Mouse (Mus musculus) erythroblast, embryonic 14.5 days (primary cell): ENCODE data around the gene Ppp1r12c. TPM values are rescaled to one million over a fixed set of nuclear protein-coding genes. Genes with fewer than 3 reads are reported as not detected.

ENCODE experiments used
- H3K27me3 ChIP-seq: 2 replicates; pipeline ENCODE4 v1.6.1; 2012; ENCODE audit warnings: inconsistent platforms; ENCODE audit not compliant: control insufficient read depth
- H3K36me3 ChIP-seq: 2 replicates; pipeline ENCODE4 v1.6.1; 2012; ENCODE audit warnings: mild to moderate bottlenecking, inconsistent platforms; ENCODE audit not compliant: control insufficient read depth
- H3K4me1 ChIP-seq: 2 replicates; pipeline ENCODE4 v1.6.1; 2012; ENCODE audit warnings: inconsistent platforms; ENCODE audit not compliant: control insufficient read depth
- H3K4me3 ChIP-seq: replicated peaks from 2 replicates; pipeline ENCODE3; 2012; ENCODE audit warnings: moderate library complexity, mild to moderate bottlenecking, inconsistent platforms
- H3K9me3 ChIP-seq: 2 replicates; pipeline ENCODE4 v1.6.1; 2012; ENCODE audit warnings: low read length, inconsistent platforms, mixed read lengths; ENCODE audit not compliant: control insufficient read depth
- GATA1 ChIP-seq: IDR thresholded peaks from 2 replicates; pipeline ENCODE4 v1.6.1; 2012; ENCODE audit warnings: low read length, inconsistent platforms, mixed read lengths
- TAL1 ChIP-seq: IDR thresholded peaks from 3 replicates; pipeline ENCODE4 v1.6.1; 2012; ENCODE audit warnings: low read length, inconsistent platforms, mixed read lengths
- polyA plus RNA-seq: library from polyadenylated mRNA; stranded (reverse); fragments of >175 nt; gene quantifications from 2 replicates; pipeline ENCODE4 v1.2.3, GENCODE M21; 2012

The Ppp1r12c gene
- polyA plus RNA-seq, 1 experiment: 10.8 TPM

DNA sequence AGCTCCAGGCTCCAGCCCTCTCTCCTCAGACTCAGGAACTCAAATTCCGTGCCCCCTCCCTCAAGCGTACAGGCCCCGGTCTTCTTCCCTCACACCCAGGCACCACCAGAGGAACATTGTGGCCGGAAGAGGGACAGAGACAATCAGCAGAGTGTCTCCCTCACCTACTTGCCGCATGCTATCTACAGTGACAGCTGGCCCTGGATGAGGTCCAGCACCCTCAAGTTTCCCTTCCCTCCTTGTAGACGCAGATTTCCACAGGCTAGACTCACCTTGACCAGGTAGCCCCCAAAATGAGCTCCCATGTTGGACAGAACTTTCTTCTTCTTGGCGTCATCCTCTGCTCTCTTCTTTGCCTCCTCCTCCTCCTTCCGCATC is 7.2 kb upstream of the Ppp1r12c start:
- TF ChIP-seq TAL1 (no peak), GATA1 (no peak)
- Histone ChIP-seq H3K36me3 (no peaks in the 10 kb centered on the region), H3K4me1 (peaks cover 41% of the 10 kb centered on the region), H3K27me3 (no peaks in the 10 kb centered on the region), H3K4me3 (no peak overlapping the region), H3K9me3 (no peaks in the 10 kb centered on the region)

DNA sequence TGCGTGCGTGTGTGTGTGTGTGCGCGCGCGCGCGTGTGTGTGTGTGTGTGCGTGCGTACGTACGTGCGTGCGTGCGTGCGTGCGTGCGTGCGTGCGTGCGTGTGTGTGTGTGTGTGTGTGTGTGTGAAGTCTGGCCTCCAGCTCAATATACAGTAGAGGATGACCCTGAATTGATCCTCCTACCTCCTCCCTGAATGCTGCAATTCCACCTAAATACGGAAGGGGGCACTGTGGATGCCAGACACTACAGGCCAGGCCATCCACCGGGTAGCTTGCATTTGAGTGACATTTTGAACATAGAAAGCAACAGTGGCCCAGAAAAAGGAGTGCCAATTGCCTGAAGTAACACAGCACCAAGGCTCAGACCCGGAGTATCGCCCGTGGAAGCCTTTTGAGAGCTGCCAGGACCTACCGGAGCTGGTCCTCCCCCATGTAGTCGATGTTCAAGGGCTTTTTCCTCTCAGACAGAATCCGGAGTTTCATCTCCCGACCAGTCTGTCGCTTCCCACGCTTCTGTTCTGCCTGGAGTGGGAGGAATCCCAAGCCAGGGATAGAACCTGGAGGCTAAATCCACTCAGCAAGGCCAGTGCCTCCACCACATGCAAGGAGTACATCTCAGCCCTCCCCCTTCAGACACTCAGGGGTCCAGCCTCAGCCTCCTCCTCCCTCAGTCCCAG is 6.7 kb upstream of the Ppp1r12c start:
- TF ChIP-seq GATA1: no peak
- no peak for TF ChIP-seq TAL1
- Histone ChIP-seq H3K4me3 (no peak overlapping the region), H3K36me3 (no peaks in the 10 kb centered on the region), H3K4me1 (peaks cover 37% of the 10 kb centered on the region), H3K9me3 (no peaks in the 10 kb centered on the region), H3K27me3 (no peaks in the 10 kb centered on the region)

DNA sequence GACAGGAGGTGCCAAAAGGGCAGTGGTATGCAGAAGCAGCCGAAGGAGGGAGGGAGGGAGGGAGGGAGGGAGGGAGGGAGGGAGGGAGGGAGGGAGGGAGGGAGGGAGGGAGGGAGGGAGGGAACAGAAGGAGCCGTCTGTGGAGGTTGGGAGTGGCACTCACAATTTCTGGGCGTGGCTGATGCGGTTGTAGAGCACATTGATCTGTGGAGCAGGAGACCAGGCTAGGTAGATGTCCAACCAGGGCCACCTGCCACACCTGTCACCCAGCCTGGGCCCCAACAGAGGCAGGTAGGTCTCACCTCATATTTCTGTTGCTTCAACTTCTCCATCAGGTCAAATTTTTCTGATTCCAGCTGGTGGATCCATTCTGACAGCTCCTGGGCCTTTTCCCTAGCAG is 5.7 kb upstream of the Ppp1r12c start:
- Histone ChIP-seq H3K27me3 (no peaks in the 10 kb centered on the region), H3K4me3 (no peak overlapping the region), H3K36me3 (no peaks in the 10 kb centered on the region), H3K4me1 (peaks cover 44% of the 10 kb centered on the region), H3K9me3 (no peaks in the 10 kb centered on the region)
- TF ChIP-seq GATA1 (no peak), TAL1 (no peak)

DNA sequence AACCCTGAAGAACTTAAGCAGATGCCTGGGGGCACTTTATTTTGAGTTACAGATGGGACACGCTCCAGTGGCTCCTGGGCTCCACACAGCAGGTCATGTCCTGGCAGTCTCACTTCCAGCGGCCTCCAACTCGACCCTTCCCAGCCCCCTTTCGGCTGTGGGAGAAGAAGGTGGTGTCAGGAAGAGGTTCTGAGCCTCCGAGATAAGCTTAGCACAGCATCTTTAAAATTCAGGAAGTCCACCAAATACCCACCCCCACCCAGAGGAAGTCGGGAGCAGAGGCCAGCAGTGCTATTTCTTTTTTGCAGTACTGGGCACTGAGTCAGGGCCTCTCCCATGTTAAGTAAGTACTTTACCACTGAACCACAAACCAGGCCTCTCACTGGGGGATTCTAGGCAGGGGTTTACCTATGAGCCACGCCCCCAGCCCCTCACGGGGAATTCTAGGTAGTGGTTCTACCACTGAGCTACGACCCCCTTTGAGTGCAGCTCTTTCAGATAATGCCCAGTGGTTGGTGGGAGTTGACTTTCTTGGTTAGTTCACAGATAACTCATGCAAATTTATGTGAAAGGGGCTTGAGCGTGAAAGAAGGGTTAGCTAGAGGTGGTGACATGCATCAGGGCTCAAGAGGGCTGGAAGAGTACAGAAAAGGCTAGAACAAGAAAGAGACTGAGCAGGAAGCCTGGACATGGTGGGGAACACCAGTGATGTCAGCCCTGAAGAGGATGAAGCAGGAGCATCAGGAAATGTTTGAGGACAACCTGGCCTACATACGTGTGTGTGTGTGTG is 3.4 kb upstream of the Ppp1r12c start:
- Histone ChIP-seq H3K9me3 (no peaks in the 10 kb centered on the region), H3K36me3 (no peaks in the 10 kb centered on the region), H3K4me1 (peaks cover 58% of the 10 kb centered on the region), H3K27me3 (no peaks in the 10 kb centered on the region), H3K4me3 (no peak overlapping the region)
- no peak for TF ChIP-seq TAL1
- TF ChIP-seq GATA1: no peak

DNA sequence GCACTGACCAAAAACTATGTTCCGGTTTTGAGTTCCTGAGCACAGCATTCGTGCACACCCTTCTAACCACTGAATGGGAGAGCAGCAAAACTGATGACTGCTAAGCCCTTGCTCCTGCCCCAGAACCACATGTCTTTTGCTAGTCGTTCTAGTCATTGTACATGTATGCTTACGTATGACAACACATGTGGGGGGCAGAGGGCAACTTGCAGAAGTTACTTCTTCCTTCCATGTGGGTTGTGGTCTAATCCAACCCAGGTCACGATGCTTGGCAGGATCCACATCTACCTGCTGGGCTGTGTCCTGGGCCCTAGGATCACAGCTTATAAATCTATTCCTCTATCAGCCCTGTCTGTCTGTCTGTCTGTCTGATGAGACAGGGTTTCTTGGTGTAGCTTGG is 2.4 kb upstream of the Ppp1r12c start:
- H3K4me3 ChIP-seq: no peak overlapping the region
- peaks cover 62% of the 10 kb centered on the region for H3K4me1 ChIP-seq
- no peaks in the 10 kb centered on the region for H3K9me3 ChIP-seq
- H3K27me3 ChIP-seq: no peaks in the 10 kb centered on the region
- H3K36me3 ChIP-seq: peaks cover 8% of the 10 kb centered on the region
- no peak for TF ChIP-seq GATA1
- TF ChIP-seq TAL1: no peak

DNA sequence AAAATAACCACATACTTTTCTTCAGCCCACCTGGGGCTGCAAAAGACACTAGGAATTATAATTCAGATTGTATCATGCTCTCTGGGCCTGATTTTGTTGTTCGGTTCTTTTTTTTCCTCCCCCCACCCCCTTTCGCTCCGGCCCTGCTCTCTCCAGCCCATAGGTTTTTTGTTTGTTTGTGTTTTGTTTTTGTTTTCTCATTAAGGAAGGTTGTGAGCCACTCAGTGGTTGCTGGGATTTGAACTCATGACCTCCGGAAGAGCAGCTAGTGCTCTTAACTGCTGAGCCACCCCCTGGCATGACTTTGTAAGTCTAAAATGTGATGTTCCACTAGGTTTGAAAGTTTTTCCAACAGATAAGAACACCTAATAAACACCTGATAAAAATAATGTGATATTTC is 1.6 kb upstream of the Ppp1r12c start:
- no peaks in the 10 kb centered on the region for H3K27me3 ChIP-seq
- H3K36me3 ChIP-seq: peaks cover 15% of the 10 kb centered on the region
- TF ChIP-seq TAL1 (no peak), GATA1 (no peak)
- no peak overlapping the region for H3K4me3 ChIP-seq
- H3K4me1 ChIP-seq: peaks cover 70% of the 10 kb centered on the region
- no peaks in the 10 kb centered on the region for H3K9me3 ChIP-seq

DNA sequence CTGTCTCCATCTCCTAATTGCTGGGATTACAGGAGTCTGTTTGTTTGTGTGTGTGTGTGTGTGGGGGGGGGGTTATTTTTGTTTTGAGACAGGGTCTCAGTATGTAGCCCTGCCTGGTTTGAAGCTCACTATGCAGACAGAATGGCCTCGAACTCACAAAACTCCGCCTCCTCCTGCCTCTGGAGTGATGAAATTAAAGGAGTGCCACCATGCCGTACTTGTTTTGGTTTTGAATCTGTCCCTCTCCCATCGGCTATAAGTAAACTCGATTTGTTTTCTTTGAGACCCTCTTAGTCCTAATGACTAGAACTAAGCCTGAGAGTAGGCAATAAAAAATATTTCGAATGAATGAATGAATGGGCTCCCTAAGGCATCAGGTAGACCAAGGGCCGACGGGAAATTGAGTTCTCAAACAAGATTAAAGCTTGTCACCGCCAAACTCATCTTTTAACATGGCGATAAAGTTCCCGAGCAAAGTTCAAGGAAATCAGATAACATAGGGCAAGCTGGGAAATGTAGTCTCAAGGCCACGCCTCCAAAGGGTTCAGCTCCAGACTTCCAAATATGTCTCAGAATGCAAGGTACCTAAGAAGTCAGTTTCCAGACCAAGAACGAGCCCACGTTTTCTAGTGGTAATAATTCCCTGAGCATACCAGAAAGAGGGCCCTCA is 1.1 kb upstream of the Ppp1r12c start:
- Histone ChIP-seq H3K9me3 (no peaks in the 10 kb centered on the region), H3K4me3 (peak overlapping the region; percentile 90), H3K27me3 (no peaks in the 10 kb centered on the region), H3K4me1 (peaks cover 71% of the 10 kb centered on the region), H3K36me3 (peaks cover 20% of the 10 kb centered on the region)
- TF ChIP-seq TAL1 (no peak), GATA1 (peak; percentile 91)

DNA sequence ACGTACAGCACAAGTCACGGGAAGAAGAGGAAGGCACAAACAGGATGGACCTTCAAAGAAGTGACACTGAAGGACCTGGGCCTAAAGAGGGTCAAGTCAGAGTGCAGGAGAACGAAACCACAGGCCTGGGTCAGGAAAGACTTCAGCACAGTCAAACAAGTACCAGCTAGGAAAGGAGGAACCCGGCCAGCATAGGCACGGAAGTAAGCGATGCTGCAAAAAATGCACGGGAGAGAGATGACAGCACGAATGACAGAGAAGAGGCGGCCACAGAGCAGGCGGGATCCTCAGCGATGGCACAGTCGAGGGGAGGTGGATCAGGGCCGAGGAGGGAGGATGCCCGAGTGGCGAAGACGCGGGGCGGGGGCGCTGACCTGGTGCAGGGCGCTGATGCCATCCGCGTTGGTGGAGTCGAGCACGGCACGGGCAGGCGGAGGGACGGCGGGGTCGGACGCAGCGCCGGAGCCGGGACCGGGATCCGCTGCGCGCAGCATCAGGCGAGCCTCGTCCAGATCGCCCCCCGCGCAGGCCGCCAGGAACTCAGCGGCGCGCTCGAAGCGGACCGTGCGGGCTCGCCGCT is 498 bp downstream of the Ppp1r12c start:
- Histone ChIP-seq H3K4me1 (peaks cover 66% of the 10 kb centered on the region), H3K36me3 (peaks cover 36% of the 10 kb centered on the region), H3K27me3 (no peaks in the 10 kb centered on the region), H3K9me3 (no peaks in the 10 kb centered on the region), H3K4me3 (peak overlapping the region; percentile 90)
- no peak for TF ChIP-seq GATA1
- no peak for TF ChIP-seq TAL1

DNA sequence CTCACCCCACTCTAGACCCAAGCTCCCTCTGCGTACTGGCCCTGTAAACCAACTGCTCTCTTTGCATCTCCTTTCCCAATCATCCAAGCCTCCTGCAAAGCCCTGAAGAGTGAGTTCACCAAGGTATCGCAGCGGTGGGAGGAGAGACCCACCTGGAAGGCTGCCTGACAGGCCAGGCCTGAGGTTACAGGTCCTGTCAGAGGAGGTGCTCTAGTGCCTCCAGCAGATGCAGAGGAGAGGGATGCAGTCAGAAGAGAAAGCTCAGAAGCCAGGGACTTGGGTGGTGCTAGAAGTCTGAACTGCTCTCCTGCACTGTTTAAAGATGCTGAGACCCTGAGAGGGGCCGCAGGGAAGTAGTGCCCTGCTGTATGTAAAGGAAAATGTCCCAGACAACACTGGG is 2.4 kb downstream of the Ppp1r12c start:
- Histone ChIP-seq H3K4me1 (peaks cover 66% of the 10 kb centered on the region), H3K4me3 (peak overlapping the region; percentile 15), H3K27me3 (no peaks in the 10 kb centered on the region), H3K9me3 (no peaks in the 10 kb centered on the region), H3K36me3 (peaks cover 55% of the 10 kb centered on the region)
- no peak for TF ChIP-seq TAL1
- no peak for TF ChIP-seq GATA1
